Mouse (Mus musculus) kidney, adult 2 months (tissue): ENCODE measurements around the gene Lactb. TPM values are rescaled to one million over a fixed set of nuclear protein-coding genes. Genes with fewer than 3 reads are reported as not detected.
A peak's percentile ranks its signal among the peaks of the same experiment; 100 is the strongest.

Source experiments
- DNase-seq: peaks from one replicate; pipeline ENCODE4 v3.0.0; 2021
- H3K27ac ChIP-seq: fragments of 200-500 bp; 2 replicates; pipeline ENCODE4 v1.5.1; 2012; ENCODE audit warnings: low read depth, low read length, control low read depth, inconsistent platforms; ENCODE audit not compliant: insufficient read depth
- H3K27me3 ChIP-seq: fragments of 200-500 bp; replicated peaks from 2 replicates; pipeline ENCODE4 v1.6.1; 2012; ENCODE audit warnings: mild to moderate bottlenecking, moderate library complexity, low read length, inconsistent platforms; ENCODE audit not compliant: control insufficient read depth, insufficient read depth
- H3K36me3 ChIP-seq: fragments of 200-500 bp; 2 replicates; pipeline ENCODE4 v1.6.1; 2012; ENCODE audit warnings: mild to moderate bottlenecking, moderate library complexity, low read length, inconsistent platforms; ENCODE audit not compliant: control insufficient read depth, insufficient read depth
- H3K4me1 ChIP-seq: fragments of 200-500 bp; 2 replicates; pipeline ENCODE4 v1.6.1; 2011; ENCODE audit warnings: low read length; ENCODE audit not compliant: control insufficient read depth, insufficient read depth
- H3K4me3 ChIP-seq: fragments of 200-500 bp; 2 replicates; pipeline ENCODE4 v1.5.1; 2011; ENCODE audit warnings: mild to moderate bottlenecking, low read depth, low read length, control low read depth; ENCODE audit not compliant: insufficient read depth
- CTCF ChIP-seq: fragments of 200-500 bp; conservative IDR thresholded peaks from 2 replicates; pipeline ENCODE4 v1.5.1; 2011; ENCODE audit warnings: low read depth, mild to moderate bottlenecking, control low read depth, low read length, moderate library complexity, mixed read lengths; ENCODE audit not compliant: insufficient read depth, insufficient read length
- POLR2A ChIP-seq: fragments of 200-500 bp; IDR thresholded peaks from one replicate; pipeline ENCODE4 v1.6.1; 2011; ENCODE audit warnings: low read depth, low read length, control low read depth
- WGBS: fragments of 180-500 bp; shearing (Covaris S2); methylation state at CpG from one replicate; pipeline ENCODE4 v1.1.7; 2018; 5-methylcytosine and 5-hydroxymethylcytosine counted together
- polyA plus RNA-seq: library from polyadenylated mRNA; depleted of rRNA; stranded (reverse); fragments of >200 nt; gene quantifications from 2 replicates; pipeline ENCODE4 v1.2.3, GENCODE M21; 2012; rRNA removed

Lactb gene
- polyA plus RNA-seq = 24.3 and 29.9 TPM in 2 replicates

- H3K4me1 ChIP-seq = peaks cover 3% of the 10 kb centered on the region; the same call in 1 of the 2 replicates
- no peaks in the 10 kb centered on the region; the same call in 1 of the 2 replicates for H3K36me3 ChIP-seq
- peak within 1 kb of the TSS; percentile 91 for H3K27ac ChIP-seq
- H3K27me3 ChIP-seq = no peaks in the 10 kb centered on the region
- peak within 1 kb of the TSS; percentile 86 for H3K4me3 ChIP-seq
- under 1% methylated on average over 32 of the region's 32 CpGs for WGBS
- peak; percentile 98 for DNase-seq
- peak; percentile 31 for TF ChIP-seq POLR2A
- no peak for TF ChIP-seq CTCF
Observed at GRCm38 (mm10) chr9:66975239-66975645, at the start of gene Lactb. Gene Lactb (minus strand): TSS chr9:66975484.

GRCm38 (mm10) chr9:67023371-67023770 is 48.1 kb upstream of the Lactb start:
- Histone ChIP-seq H3K27ac (no peak overlapping the region), H3K4me3 (no peak overlapping the region), H3K36me3 (no peaks in the 10 kb centered on the region; the same call in 1 of the 2 replicates), H3K4me1 (no peaks in the 10 kb centered on the region), H3K27me3 (no peaks in the 10 kb centered on the region)
- 96% methylated on average over 9 of the region's 9 CpGs for WGBS
- TF ChIP-seq POLR2A (no peak), CTCF (no peak)
- no peak for DNase-seq

DNA sequence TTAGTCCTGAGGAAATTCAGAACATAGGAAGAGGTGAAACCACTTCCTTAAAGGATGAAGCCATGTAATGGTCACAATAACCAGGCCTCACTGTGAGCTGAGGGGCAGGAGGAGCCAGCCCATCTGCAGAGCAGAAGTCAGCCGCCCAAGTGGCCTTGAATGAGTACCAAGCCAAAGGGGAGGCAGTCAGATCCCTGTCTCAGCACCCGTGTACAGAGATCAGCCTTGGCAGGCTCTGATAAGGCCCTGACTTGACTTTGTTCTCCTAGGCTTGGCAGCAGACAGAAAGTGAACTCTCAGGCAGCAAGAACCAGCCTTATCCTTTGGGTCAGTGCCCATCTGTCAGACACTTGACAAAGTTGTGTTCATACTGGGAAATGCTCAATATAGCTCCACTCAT is 44.8 kb upstream of the Lactb start:
- H3K36me3 ChIP-seq = no peaks in the 10 kb centered on the region
- no peaks in the 10 kb centered on the region for H3K4me1 ChIP-seq
- H3K27me3 ChIP-seq = no peaks in the 10 kb centered on the region
- DNase-seq = no peak
- H3K27ac ChIP-seq = no peak overlapping the region
- no peak overlapping the region for H3K4me3 ChIP-seq
- TF ChIP-seq POLR2A = no peak
- no peak for TF ChIP-seq CTCF
- 46% methylated on average over 2 of the region's 2 CpGs for WGBS

- 57% methylated on average over 2 of the region's 2 CpGs for WGBS
Observed at GRCm38 (mm10) chr9:67013501-67013900, 38.2 kb upstream of the Lactb start.

GRCm38 (mm10) chr9:67012470-67012869 is 37.2 kb upstream of the Lactb start:
- WGBS = 53% methylated on average over 3 of the region's 3 CpGs
- TF ChIP-seq POLR2A (no peak), CTCF (no peak)
- Histone ChIP-seq H3K36me3 (no peaks in the 10 kb centered on the region), H3K4me1 (no peaks in the 10 kb centered on the region), H3K4me3 (no peak overlapping the region), H3K27me3 (no peaks in the 10 kb centered on the region; the same call in 1 of the 2 replicates), H3K27ac (no peak overlapping the region)
- DNase-seq = no peak

More at GRCm38 (mm10) chr9:67013501-67013900, 38.2 kb upstream of the Lactb start:
- no peaks in the 10 kb centered on the region for H3K4me1 ChIP-seq
- no peak overlapping the region for H3K4me3 ChIP-seq
- H3K27ac ChIP-seq = no peak overlapping the region
- no peaks in the 10 kb centered on the region for H3K36me3 ChIP-seq
- no peak for DNase-seq
- no peaks in the 10 kb centered on the region; the same call in 1 of the 2 replicates for H3K27me3 ChIP-seq
- TF ChIP-seq CTCF = no peak
- no peak for TF ChIP-seq POLR2A

DNA sequence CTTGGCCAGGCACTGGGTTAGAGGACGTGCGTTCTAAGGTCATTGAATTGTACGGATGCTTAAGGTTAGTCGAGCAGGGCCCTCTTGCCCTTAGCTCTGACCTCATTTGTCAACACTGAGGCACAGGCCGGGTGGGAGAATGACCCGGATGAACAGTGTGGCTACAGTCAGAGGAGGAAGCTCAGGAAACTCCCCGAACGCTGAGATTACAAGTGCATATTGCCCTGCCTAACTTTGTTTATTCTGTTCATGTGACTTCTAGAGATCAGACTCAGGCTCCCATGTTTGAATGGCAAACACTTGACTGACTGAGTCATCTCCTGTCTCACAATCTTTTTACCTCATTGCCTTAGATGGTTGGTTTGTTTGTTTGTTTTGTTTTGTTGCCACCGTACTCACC is 36.2 kb upstream of the Lactb start:
- no peak for DNase-seq
- WGBS = 73% methylated on average over 9 of the region's 9 CpGs
- Histone ChIP-seq H3K27me3 (no peaks in the 10 kb centered on the region; the same call in 1 of the 2 replicates), H3K4me1 (no peaks in the 10 kb centered on the region), H3K4me3 (no peak overlapping the region), H3K36me3 (no peaks in the 10 kb centered on the region), H3K27ac (no peak overlapping the region)
- TF ChIP-seq CTCF (no peak), POLR2A (no peak)

DNA sequence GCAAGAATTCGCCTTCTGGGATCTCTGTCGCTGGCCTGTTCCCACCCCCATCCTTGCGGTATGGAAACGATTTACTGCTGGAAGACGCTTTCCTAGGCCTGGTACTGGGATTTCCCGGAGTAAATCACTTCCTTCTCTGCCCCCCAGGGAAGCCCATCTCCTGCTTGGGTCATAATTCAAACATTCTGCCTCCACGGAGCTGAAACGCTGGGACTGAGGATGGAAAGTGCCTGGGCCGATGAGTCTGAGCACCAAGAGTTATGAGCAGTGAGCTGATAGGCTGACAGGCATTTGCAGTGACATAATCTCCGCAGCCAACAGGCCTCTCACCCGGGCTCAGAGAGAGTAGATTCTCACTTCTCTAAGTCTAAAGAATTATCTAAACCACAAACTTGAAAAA is 33.5 kb upstream of the Lactb start:
- Histone ChIP-seq H3K27ac (no peak overlapping the region), H3K27me3 (no peaks in the 10 kb centered on the region; the same call in 1 of the 2 replicates), H3K4me3 (no peak overlapping the region), H3K36me3 (no peaks in the 10 kb centered on the region), H3K4me1 (no peaks in the 10 kb centered on the region)
- no peak for DNase-seq
- 39% methylated on average over 11 of the region's 11 CpGs for WGBS
- no peak for TF ChIP-seq CTCF
- no peak for TF ChIP-seq POLR2A

DNA sequence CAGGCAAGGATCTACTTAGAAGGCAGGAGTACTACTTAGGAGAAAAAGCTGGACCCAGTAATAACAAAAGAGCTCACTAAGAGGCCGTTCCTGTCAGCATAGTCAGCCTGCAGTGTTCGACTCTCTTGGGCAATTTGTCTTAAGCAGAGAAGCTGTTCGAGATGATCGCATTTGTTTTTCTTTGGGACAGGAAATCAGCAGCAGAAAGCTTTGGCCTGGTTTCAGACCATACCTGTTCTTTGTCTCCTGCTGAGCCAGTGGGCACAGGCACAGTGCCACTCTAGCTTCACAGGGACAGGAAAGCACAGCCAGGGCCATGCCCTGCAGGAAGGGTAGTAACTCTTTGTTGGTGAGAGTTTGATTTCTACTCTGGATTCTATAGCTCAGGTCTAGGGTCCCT is 31.1 kb upstream of the Lactb start:
- no peaks in the 10 kb centered on the region for H3K27me3 ChIP-seq
- H3K27ac ChIP-seq = no peak overlapping the region
- TF ChIP-seq POLR2A (no peak), CTCF (no peak)
- H3K4me1 ChIP-seq = peaks cover under 1% of the 10 kb centered on the region; the same call in 1 of the 2 replicates
- H3K36me3 ChIP-seq = no peaks in the 10 kb centered on the region
- WGBS = 59% methylated on average over 4 of the region's 4 CpGs
- H3K4me3 ChIP-seq = no peak overlapping the region
- no peak for DNase-seq
